Mouse (Mus musculus): ENCODE measurements around the gene Lmo3.

Lmo3 gene

DNA sequence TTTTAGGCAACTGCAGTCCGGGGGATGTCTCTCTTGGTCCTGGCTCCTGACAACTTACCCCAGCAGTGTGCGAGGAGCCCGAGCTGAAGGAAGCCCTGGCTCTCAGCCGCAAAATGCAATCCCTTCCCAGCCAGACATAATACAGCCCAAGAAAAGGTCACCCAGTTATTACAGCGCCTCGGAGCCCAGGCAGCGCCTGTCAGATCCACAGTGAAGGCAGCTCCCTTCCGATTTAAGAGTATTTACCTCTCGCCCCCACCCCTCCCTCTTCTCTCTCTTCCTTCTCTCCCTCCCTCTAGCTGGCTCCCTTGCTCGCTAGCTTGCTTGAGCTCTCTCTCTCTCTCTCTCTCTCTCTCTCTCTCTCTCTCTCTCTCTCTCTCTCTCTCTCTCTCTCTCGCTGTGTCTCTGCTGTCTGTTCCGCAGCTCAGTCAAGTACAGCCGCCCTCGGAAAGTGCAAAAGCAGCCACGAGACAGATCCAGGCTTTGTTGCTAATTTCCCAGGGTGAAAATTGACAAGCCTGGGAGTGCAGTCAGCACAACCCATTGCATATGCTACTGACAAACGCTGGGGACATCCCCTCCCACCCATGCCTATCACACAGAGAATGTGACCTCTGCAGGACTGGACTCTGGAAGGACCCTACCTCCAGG, 159.0 kb downstream of the Lmo3 start:
- DNase-seq (ENCODE audit: low read depth, low spot score): no peak

DNA sequence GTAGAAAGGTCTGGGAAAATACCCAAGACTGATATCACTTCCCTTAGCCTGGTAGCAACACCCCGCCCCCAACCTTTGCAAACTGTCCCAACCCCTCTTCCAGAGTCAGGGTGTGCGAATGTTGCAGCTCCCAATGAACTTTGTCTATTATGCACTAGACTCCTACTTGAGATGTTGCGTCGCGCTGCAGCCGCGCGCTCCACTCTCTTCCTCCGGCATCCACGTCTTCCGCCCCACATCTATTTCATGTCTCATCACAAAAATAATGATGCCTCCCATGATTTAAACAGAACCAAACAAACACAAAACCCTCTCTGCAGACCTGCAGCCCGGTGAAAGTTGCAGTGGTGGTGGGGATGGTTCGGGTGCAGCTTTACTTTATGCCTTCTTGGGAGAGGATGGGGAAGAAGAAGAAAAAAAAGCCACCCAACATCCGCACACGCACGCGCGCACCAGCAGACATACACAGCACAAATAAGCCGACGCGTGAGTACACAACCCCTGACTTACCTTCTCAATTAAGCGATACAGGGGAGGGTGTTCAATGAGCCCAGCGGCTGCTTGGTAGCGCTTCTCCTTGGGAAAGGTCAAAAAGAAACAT, 159.7 kb downstream of the Lmo3 start:
- no peak for DNase-seq (ENCODE audit: low read depth, low spot score)

DNA sequence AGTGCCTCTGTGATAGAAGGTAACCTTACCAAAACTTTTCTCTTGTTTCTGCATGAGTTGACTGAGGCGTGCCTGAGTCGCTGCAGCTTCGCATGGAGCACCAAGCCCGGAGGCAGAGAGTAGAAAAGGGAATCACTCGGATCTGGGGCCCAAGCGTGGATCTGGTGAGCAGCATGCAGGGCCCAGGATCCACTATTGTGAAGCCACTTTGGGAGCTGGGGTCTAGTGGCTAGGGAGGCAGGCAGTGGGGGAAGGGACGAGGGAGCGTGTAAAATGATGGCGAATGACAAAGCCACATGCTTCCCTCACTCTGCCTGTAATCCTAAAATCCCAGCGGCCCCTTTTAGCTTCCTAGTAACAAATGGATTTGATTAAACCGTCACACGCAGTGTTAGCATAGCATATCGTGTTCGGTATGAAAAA, 160.6 kb downstream of the Lmo3 start:
- no peak for DNase-seq (ENCODE audit: low read depth, low spot score)

DNA sequence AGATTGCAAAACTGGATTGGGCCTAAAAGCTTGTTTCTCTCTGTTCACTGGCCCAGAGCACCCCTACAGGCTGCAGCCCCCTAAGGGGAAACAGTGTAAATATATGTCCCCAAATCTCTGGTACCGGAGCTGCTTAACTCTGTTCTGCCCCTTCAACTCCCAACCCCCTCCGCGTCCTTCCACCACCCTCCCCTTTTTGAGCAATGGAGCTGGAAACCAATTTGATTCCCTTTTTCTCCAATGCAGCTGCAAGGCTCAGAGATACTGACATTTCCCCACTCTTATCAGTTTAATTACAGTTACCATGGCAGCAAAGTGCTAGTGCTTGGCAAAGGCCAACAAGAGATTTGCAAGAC, 161.3 kb downstream of the Lmo3 start:
- DNase-seq (ENCODE audit: low read depth, low spot score): peak; percentile 67

DNA sequence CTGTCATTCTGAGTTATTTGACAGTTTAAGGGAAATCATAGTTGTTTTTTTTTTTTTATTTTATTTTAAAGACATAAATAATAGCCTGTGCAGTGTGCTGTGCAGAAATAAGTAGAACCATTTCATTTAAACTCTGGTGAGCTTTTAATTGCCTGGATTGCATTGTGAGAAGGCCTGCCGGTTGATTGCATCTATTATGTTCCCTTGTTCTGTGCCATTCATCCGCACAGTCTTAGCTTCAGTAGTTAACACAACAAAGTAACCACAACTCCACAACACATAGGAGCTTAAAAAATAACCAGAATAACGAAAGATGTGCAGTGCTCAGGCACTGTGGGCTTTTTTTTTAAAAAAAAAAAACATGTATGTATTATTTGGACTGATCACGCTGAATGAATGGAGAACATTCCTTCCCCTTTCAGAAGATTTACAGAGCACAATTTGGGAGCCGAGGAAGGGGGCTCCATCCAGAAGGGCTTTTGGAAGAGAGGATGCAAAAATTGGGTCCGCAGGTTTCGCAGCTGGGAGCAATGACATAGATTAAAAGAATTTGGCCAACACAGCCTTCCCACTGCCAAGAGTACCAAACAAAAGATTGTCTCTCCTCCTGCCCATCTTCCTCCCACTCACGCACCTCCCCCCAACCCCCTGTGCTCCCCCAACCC, 161.8 kb downstream of the Lmo3 start:
- no peak for DNase-seq (ENCODE audit: low read depth, low spot score)

DNA sequence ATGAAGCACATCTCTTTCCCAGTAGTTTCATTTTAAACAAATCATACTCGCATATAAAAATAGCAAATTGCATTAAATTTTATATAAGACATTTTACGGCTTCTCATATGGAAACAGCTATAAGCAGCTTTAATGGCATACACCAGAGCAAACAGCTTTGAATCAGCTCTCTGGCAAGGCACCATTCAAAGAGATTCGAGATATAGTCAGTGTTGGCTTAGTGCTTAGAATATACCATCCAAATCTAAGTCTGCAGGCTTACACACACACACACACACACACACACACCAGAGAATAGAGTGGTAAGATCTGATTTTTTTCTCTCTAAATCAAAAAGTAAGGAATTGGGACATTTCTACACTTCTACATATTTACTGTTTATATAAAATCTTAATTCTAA, 169.7 kb downstream of the Lmo3 start:
- DNase-seq (ENCODE audit: low read depth, low spot score): no peak

DNA sequence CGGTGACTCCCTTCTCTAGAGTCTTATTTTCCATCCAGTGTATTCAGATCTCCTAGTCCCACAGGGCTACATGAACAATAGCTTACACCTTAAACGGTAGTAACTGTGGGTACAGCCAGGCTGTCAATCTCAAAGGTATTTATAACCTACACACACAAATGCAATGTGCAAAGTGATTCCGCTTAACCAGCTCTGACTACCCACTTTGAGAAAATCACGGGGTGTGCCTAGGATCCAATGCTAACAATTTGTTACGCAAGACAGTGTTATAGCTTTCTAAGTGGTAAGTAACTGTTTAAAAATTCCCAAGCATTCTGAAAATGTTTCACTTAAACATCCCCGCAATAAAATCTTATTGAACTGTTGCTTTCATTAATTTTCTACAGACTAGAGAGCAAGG, 179.7 kb downstream of the Lmo3 start:
- no peak for DNase-seq (ENCODE audit: low read depth, low spot score)

DNA sequence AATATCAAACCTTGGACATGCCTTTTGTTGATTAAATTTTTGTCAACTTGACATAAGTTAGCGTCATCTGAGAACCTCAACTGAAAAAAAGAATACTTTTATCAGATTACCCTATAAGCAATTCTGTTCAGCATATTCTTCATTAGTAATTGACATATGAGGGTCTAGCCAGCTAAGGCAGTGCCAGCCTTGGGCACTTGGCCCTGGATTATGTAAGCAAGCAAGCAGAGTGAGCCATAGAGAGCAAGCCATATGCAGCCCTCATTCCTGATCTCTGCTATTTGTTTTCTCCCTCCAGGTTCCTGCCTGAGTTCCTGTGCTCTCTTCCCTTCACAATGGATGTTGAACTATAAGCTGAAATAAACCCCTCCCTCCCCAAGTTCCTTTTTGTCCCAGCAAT, 182.9 kb downstream of the Lmo3 start:
- DNase-seq (ENCODE audit: low read depth, low spot score): no peak

DNA sequence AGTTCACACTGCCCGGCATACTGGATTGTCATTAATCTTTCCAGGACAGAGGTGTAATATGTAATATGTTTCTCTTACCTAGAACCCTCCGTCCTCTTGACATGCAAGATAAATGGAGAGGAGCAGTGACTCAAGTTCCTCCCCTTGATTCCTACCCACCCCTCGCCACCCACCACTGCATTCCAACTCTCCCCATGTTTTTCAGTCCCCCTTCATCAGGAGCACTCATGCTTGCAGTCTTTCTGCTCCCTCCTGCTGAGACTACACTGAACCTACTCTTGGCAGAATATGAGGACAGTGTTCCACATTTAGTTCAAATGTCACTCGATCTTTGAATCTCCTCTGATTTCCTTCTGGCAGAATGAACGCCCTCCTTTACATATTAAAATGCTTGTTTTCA, 190.7 kb downstream of the Lmo3 start:
- DNase-seq (ENCODE audit: low read depth, low spot score): no peak

DNA sequence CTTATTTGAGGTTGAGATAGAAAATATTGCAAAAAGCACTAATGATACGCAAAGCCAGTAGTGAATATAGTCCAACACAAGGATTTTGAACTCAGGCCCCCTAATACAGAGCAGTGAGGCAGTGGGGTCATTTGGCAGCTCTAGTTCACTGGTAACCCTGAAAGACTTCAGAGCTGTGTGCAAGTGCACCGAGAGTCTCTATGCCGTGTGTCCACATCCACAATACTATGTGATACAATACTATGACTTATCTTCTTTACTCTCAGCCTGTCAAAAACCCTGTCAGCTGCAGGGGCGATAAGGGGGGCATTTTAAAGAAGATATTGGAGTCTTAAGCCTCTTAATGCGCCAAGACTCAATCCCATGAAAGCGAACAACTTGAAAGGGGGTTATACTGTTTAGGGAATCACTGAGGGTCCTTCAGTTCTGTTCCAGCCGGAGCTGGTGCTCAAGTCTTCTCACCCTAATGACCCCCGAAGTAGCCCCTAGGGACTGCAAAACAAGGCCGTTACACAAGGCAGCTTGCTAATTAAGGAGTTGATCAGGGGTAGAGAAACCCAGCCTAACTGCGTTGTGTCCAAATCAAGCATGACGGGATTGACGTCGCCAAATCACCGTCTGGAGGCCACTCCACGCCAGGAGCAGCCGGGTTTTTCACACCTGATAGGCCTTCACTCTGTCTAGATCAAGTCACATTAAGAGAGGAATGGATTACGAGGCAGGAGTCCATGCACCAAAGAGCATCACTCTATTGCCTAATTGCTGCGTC, 193.4 kb downstream of the Lmo3 start:
- no peak for DNase-seq (ENCODE audit: low read depth, low spot score)

DNA sequence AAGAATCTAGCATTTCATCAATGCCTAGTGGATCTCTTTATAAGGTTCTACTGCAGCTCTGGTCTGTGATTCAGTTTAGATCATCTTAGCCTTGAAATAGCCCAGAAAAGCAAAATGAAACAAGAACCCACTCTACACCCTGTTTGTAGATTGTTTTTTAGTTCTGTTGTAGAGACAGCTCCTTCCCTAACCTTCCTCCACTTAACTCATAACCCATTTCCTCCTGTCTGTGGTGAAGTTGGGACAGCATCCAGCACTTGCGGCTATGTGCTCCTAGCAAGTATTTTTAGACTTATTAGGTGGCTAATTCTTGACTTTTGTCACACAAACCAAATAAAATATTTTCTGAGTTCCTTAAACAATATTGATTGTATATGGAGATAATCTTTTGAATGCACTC, 198.6 kb downstream of the Lmo3 start:
- DNase-seq (ENCODE audit: low read depth, low spot score): no peak

DNA sequence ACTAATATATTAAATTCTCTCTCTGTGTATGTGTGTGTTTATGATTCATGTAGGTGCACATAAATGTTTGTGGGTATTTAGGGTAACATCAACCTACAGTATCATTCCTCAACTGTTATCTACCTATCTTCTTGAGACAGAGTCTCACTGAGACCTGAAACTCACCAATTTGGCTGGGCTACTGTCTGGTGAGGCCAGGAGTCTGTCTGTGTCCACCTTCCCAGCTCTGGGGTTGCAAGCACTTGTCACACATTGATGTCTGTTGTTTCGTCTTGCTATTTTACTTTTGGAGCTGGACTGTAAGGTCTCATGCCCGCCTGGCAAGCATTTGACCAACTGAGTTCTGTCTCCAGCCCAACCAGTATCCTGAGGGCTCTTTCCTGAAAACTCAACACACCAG, 210.6 kb downstream of the Lmo3 start:
- no peak for DNase-seq (ENCODE audit: low read depth, low spot score)

DNA sequence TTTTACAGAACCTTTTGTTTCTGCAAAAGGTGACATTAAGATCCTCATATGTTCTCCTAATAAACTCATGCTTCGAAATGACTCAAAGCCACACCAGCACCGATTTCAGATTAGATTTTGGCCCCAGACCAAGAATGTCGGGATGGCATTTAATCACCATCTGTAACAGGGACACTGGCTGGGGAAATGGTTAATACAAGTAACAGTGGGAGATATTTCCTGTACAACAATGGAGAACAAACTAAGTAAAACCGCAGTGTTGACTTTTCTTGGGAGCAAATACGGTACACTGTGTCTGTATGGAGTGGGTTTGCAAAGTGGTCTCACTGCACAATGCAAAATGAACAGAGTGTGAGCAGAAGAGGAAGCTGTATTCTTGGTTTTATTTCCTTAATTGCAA, 217.7 kb downstream of the Lmo3 start:
- DNase-seq (ENCODE audit: low read depth, low spot score): no peak

DNA sequence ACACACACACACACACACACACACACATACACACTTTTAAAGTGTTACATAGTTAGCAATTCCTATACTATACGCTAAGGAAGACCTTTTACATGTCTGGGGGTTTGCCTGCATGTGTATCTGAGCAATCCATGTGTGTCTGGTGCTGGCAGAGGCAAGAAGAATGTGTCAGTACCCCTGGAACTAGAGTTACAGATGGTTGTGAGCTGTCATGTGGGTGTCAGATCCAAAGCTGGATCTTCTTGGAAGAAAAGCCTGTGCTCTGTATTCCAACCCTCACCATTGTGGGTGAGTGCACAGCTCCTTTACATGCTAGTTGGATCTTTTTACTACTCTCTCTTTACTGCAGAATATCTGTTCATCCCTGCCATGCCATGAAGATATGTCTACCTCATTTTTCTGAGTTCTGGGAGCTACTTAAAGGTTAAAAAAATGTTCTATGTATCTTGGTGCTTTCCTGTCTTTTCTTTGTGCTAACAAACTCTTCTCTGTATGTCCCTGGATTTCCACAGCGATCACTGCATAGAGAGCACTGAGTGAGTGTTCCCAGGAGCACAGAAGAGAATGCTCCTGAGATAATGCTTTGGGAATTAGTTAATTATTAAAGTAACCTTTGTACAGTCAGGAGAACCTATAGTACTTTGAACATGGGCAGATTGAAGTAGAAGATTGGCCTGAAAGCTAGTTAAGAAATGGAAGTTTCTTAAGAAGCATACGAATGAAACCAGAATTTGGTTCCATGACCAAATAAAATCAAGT, 231.0 kb downstream of the Lmo3 start:
- DNase-seq (ENCODE audit: low read depth, low spot score): no peak

DNA sequence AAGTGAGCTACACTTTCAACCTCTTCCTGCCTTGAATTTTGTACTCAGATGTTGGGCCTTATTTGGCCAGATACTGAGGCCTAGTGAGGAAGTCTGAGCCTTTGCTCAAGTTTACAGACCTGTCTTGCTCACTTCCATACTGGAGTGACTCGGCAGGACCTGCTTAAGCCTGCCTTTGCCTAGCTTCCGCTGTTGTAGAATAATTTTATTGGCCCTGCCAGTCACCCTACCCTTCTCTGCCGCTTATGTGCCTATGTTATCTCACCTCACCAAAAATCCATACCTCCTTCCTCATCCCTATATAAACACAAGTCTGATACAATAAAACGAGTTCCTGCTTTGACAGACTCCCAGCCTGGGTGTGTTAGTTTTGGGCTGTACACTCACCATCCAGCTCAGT, 235.2 kb downstream of the Lmo3 start:
- DNase-seq (ENCODE audit: low read depth, low spot score): no peak

DNA sequence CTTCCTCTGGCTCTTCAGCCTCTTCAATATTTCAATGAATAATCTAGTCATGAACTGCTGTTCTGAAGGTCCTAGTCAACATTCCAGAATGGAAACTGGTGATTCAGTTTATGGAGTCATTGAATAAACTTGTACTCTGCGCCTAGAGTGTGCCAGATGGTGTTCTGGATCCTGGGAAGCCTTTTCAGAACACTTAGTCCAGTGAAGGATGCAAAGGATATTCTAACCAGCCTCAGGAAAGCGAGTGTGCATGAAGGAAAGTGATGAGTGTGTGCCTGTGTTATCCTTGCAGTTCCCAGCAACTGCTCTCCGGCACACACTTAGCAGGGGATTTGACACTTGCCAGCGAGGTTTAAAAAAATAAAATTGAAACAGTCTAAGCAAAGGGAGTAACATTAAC, 245.9 kb downstream of the Lmo3 start:
- DNase-seq (ENCODE audit: low read depth, low spot score): no peak

DNA sequence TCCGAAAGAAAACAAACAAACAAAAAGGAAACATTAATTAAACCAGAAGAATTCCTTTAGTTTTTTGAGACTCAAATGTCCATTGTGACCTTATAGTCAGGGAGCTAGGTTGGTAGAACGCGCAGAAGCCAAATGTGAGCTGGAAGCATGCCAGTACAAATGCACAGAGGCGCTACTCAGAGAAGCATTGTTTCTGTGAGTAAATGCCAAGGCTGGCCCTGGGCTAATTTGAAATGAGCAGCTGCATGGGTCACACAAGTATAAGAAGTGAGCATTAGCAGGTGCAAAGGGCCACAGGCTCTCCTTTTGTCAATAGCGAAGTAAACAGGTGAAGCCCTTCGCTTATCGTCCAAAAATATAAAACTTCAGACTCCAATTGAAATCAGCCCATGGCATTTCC, 247.8 kb downstream of the Lmo3 start:
- DNase-seq (ENCODE audit: low read depth, low spot score): no peak

DNA sequence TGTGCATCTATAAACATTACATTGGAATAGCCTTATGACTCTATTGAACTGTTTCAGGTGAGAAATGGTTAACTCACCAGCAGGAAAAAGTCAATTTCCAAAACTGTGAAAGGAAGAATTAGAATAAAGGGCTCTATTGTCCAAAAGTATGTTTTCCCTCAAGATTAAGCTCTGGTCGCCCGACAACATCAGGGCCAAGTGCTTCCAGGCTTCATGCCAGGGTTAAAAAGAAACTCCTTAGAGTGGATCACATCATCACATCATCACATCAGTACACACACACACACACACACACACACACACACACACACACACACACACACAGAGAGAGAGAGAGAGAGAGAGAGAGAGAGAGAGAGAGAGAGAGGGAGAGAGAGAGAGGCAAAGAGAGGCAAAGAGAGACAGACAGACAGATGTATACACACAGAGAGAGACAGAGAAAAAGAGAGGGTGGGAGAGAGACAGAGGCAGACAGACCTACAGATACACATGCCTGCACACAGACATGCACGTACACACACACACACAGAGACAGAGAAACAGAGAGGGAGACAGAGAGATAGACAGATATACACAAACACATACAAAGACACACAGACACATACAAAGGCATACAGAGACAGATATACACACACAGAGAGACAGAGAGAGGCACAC, 255.9 kb downstream of the Lmo3 start:
- DNase-seq (ENCODE audit: low read depth, low spot score): no peak

DNA sequence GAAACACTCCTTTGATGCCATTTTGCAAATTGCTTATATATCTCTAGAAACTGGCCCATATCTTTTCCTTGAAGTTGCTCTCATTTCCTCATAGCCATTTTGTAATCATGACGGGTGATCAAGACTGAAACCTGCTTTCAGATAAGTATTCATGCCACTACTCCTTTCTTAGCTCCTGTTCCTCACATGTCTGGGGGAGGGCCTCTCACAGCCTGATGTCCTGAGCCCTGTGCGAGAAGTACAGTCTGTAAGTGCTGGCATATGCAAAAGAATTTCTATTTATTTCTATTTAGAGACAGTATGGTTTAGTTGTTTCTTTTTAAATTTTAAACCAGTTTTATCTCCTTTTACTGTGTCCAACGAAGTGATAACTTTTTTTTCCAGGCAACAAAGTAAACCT, 256.6 kb downstream of the Lmo3 start:
- DNase-seq (ENCODE audit: low read depth, low spot score): no peak

DNA sequence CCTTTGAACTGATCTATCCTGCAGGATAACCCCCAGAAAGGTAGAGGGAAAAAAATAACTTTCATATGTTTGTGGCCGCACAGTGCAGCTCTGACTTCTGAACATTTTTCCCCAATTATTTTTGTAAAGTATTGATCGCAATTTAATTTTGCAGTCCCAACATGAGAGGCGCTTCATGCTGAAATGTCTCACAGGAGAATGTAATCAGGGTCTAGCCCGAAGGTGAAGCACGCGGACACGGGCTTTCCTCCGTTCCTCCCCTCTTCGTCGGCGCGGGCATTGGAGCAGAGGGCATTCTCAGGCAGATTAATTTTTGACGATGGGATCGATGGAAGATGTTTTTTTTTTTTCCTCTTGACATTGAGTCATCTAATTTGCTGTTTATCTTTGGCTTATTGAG, 258.4 kb downstream of the Lmo3 start:
- DNase-seq (ENCODE audit: low read depth, low spot score): no peak

DNA sequence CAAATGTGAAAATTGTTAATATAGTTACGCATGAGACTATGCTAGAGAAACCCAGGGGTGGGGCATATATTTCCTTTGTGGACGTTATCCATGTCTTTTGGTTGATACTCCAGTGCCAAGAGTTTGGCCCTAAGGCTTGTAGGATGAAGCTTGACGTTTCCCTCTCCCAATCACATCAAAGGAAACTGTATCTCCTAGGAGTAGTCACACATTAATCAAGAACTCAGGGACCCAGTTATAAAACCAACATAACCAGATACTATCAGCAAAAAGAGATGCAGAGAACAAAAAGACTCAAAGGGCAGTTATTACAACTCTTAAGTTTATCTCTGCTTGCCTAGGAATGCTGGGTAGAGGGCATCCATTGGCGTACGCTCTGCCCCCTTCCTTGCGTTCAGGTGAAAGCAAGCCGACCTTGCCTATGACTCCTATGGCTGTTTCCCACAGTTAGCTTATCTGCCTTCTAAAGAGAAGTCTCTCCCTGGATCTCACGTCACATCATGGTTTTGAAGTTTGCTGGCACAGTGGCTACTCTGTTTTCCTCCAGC, 261.5 kb downstream of the Lmo3 start:
- no peak for DNase-seq (ENCODE audit: low read depth, low spot score)

Measured in brain, embryonic 18.5 days (tissue).